Mouse (Mus musculus): ENCODE data around the gene Rps27rt. TPM values are rescaled to one million over a fixed set of nuclear protein-coding genes. Genes with fewer than 3 reads are reported as not detected.
"Not testable (repeated sequence)": the region's sequence is repeated elsewhere in the genome, so short reads cannot be mapped to it uniquely, and the experiment has no call there.

The Rps27rt gene
- polyA plus RNA-seq, 1 experiment from 2014 or later = 169 TPM

DNA sequence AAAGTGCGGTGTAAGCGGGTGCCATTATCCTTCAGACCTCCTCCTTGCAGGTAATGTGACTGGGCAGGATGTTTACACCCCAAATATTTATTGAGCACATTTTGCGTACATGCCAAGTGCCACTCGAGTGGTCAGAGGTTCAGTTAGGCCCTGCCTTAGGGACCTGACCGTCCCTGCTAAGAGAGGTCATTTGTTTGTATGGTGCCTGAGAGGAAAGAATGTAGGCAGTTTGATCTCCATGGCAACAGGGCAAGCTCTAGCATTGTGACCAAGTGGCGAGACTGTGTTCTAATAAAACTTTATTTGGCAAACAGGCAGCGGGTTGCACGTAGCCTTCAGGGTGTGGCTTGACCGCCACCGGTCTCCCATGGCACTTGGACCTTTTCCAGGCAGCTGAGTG, 7.9 kb upstream of the Rps27rt start:
- WGBS = 84% methylated on average over 10 of the region's 10 CpGs
- no peaks in the 10 kb centered on the region for H3K27me3 ChIP-seq (replicated peaks; ENCODE audit: control insufficient read depth, insufficient read depth, low read length)
- H3K27ac ChIP-seq (ENCODE audit: low read length) = no peak overlapping the region
- peaks cover 6% of the 10 kb centered on the region for H3K4me1 ChIP-seq (replicated peaks; ENCODE audit: control insufficient read depth, insufficient read depth, low read length)
- no peak overlapping the region for H3K9ac ChIP-seq (replicated peaks; ENCODE audit: low read depth, low read length)
- H3K4me2 ChIP-seq (ENCODE audit: low read length) = no peak overlapping the region
- no peak for ATAC-seq
- peaks cover 8% of the 10 kb centered on the region; the same call in 1 of the 2 replicates for H3K9me3 ChIP-seq (ENCODE audit: control insufficient read depth, low read length)
- no peak overlapping the region for H3K4me3 ChIP-seq (replicated peaks; ENCODE audit: low read length)
- H3K36me3 ChIP-seq (ENCODE audit: control insufficient read depth, insufficient read depth) = no peaks in the 10 kb centered on the region

DNA sequence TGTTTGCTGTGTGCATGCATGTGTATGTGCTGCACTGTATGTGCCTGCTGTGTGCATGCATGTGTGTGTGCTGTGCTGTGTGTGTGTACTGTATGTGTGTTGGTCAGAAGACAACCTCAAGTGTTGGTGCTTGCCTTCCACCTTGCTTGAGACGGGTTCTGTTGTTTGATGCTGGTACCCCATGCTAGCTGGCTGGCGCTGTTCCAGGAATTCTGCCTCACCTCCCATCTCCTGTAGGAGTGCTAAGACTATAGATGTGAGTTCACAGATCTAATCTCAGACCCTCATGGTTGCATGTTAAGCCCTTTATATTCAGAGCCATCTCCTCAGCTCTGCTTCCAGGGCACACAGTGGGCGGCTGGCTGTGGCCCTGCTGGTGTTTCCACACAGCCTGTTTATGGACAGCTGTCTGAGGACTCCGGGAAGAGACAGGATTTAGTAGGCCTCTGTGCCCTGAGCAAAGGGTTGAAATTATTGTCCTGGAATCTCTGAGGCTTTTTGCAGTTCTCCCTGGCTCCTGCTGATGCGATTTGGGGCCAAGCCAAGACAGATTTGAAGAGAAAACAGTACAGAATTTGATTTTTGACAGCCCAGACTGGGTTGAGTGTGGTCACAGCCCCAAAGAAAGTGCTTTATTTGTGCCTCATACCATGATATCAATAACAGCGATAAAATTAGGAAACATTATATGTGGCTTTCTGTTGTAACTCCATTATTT, 6.2 kb upstream of the Rps27rt start:
- 65% methylated on average over 6 of the region's 6 CpGs for WGBS
- no peak for ATAC-seq
- peak overlapping the region; percentile 47; the same call in 1 of the 2 replicates for H3K27ac ChIP-seq (ENCODE audit: low read length)

DNA sequence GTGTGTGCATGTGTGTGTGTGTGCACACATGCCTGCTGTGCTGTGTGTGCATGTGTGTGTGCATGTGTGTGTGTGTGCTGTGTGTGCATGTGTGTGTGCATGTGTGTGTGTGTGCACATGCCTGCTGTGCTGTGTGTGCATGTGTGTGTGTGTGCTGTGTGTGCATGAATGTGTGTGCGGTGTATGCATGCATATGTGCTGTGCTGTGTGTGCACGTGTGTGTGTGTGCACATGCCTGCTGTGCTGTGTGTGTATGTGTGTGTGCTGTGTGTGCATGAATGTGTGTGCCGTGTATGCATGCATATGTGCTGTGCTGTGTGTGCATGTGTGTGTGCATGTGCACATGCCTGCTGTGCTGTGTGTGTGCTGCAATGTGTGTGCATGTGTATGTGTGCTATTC, 5.5 kb upstream of the Rps27rt start:
- ATAC-seq = no peak
- WGBS = 87% methylated on average over 3 of the region's 3 CpGs
- Histone ChIP-seq H3K9ac (replicated peaks; ENCODE audit: low read depth, low read length) (no peak overlapping the region), H3K4me1 (replicated peaks; ENCODE audit: control insufficient read depth, insufficient read depth, low read length) (peaks cover 8% of the 10 kb centered on the region), H3K27ac (ENCODE audit: low read length) (no peak overlapping the region), H3K4me2 (ENCODE audit: low read length) (no peak overlapping the region), H3K9me3 (ENCODE audit: control insufficient read depth, low read length) (peaks cover 7% of the 10 kb centered on the region; the same call in 1 of the 2 replicates), H3K4me3 (replicated peaks; ENCODE audit: low read length) (no peak overlapping the region), H3K27me3 (replicated peaks; ENCODE audit: control insufficient read depth, insufficient read depth, low read length) (no peaks in the 10 kb centered on the region), H3K36me3 (ENCODE audit: control insufficient read depth, insufficient read depth) (no peaks in the 10 kb centered on the region)

More for the DNA sequence above, 6.2 kb upstream of the Rps27rt start:
- no peaks in the 10 kb centered on the region for H3K36me3 ChIP-seq (ENCODE audit: control insufficient read depth, insufficient read depth)
- no peak overlapping the region for H3K4me3 ChIP-seq (replicated peaks; ENCODE audit: low read length)
- H3K9me3 ChIP-seq (ENCODE audit: control insufficient read depth, low read length) = peaks cover 8% of the 10 kb centered on the region; the same call in 1 of the 2 replicates
- no peak overlapping the region for H3K4me2 ChIP-seq (ENCODE audit: low read length)
- no peak overlapping the region for H3K9ac ChIP-seq (replicated peaks; ENCODE audit: low read depth, low read length)
- peaks cover 6% of the 10 kb centered on the region for H3K4me1 ChIP-seq (replicated peaks; ENCODE audit: control insufficient read depth, insufficient read depth, low read length)
- no peaks in the 10 kb centered on the region for H3K27me3 ChIP-seq (replicated peaks; ENCODE audit: control insufficient read depth, insufficient read depth, low read length)

DNA sequence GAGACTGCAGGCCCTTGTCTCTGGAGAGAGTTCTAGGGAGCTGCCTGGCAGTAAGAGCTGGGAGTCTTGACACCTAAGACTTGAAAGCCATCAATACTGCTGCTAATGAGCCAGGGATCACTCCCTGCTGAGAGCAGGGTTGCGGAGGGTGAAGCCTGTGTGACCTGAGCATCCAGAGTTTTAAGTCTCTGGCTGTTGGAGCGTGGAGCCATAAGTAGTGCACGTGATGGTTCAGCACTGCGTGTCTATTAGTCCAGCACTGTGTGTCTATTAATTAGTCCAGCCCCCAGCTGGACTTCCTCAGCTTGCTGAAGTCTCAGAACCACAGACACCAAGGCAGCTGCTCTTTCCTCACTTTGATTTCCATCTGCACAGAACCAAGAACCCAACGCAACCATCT, 3.8 kb upstream of the Rps27rt start:
- 84% methylated on average over 5 of the region's 5 CpGs for WGBS
- ATAC-seq = no peak
- H3K27ac ChIP-seq (ENCODE audit: low read length) = no peak overlapping the region
- H3K27me3 ChIP-seq (replicated peaks; ENCODE audit: control insufficient read depth, insufficient read depth, low read length) = no peaks in the 10 kb centered on the region
- no peaks in the 10 kb centered on the region for H3K9me3 ChIP-seq (ENCODE audit: control insufficient read depth, low read length)
- no peak overlapping the region for H3K9ac ChIP-seq (replicated peaks; ENCODE audit: low read depth, low read length)
- H3K36me3 ChIP-seq (ENCODE audit: control insufficient read depth, insufficient read depth) = no peaks in the 10 kb centered on the region
- peaks cover 8% of the 10 kb centered on the region for H3K4me1 ChIP-seq (replicated peaks; ENCODE audit: control insufficient read depth, insufficient read depth, low read length)
- no peak overlapping the region for H3K4me3 ChIP-seq (replicated peaks; ENCODE audit: low read length)
- H3K4me2 ChIP-seq (ENCODE audit: low read length) = no peak overlapping the region

DNA sequence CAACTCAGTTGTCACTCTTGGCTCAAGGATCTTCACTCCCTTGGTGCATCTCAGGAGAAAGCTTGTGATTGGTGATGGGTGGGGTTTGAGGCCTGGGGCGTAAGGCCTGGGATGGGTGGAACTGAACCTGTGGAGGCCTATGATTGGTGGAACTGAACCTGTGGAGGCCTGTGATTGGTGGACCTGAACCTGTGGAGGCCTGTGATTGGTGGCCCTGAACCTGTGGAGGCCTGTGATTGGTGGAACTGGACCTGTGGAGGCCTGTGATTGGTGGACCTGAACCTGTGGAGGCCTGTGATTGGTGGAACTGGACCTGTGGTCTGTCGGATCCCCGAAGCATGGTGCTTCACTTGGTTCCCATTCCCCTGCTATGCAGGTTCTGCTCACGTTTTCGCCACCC, 3.2 kb upstream of the Rps27rt start:
- no peaks in the 10 kb centered on the region for H3K36me3 ChIP-seq (ENCODE audit: control insufficient read depth, insufficient read depth)
- H3K27me3 ChIP-seq (replicated peaks; ENCODE audit: control insufficient read depth, insufficient read depth, low read length) = no peaks in the 10 kb centered on the region
- WGBS = 95% methylated on average over 5 of the region's 5 CpGs
- no peak overlapping the region for H3K4me2 ChIP-seq (ENCODE audit: low read length)
- H3K9ac ChIP-seq (replicated peaks; ENCODE audit: low read depth, low read length) = no peak overlapping the region
- H3K27ac ChIP-seq (ENCODE audit: low read length) = no peak overlapping the region
- no peak overlapping the region for H3K4me3 ChIP-seq (replicated peaks; ENCODE audit: low read length)
- peaks cover 8% of the 10 kb centered on the region for H3K4me1 ChIP-seq (replicated peaks; ENCODE audit: control insufficient read depth, insufficient read depth, low read length)
- no peak for ATAC-seq
- no peaks in the 10 kb centered on the region for H3K9me3 ChIP-seq (ENCODE audit: control insufficient read depth, low read length)

DNA sequence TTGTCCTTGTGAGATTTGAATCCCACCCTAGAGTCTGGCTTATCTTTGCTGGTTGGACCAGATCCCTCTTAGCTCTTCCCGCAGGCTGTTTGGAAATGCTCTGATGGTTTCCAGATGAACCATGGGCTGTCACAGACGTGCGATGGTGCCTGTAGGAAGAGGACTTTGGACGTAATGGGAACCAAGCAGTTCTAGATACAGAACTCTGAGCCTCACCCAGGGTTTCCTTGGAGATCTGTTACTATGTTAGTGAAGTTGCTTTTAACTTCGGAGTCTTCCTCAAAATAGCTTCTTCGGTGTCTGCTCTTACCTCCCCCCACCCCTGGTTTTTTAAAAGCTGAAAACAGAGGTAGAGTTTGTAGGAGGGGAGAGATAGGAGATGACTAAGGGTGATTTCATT, 2.6 kb downstream of the Rps27rt start:
- ATAC-seq = no peak
- WGBS = 81% methylated on average over 6 of the region's 6 CpGs
- Histone ChIP-seq H3K9ac (replicated peaks; ENCODE audit: low read depth, low read length) (no peak overlapping the region), H3K9me3 (ENCODE audit: control insufficient read depth, low read length) (no peaks in the 10 kb centered on the region), H3K27me3 (replicated peaks; ENCODE audit: control insufficient read depth, insufficient read depth, low read length) (no peaks in the 10 kb centered on the region), H3K4me3 (replicated peaks; ENCODE audit: low read length) (no peak overlapping the region), H3K36me3 (ENCODE audit: control insufficient read depth, insufficient read depth) (no peaks in the 10 kb centered on the region), H3K27ac (ENCODE audit: low read length) (no peak overlapping the region), H3K4me1 (replicated peaks; ENCODE audit: control insufficient read depth, insufficient read depth, low read length) (peaks cover 19% of the 10 kb centered on the region), H3K4me2 (ENCODE audit: low read length) (no peak overlapping the region)

DNA sequence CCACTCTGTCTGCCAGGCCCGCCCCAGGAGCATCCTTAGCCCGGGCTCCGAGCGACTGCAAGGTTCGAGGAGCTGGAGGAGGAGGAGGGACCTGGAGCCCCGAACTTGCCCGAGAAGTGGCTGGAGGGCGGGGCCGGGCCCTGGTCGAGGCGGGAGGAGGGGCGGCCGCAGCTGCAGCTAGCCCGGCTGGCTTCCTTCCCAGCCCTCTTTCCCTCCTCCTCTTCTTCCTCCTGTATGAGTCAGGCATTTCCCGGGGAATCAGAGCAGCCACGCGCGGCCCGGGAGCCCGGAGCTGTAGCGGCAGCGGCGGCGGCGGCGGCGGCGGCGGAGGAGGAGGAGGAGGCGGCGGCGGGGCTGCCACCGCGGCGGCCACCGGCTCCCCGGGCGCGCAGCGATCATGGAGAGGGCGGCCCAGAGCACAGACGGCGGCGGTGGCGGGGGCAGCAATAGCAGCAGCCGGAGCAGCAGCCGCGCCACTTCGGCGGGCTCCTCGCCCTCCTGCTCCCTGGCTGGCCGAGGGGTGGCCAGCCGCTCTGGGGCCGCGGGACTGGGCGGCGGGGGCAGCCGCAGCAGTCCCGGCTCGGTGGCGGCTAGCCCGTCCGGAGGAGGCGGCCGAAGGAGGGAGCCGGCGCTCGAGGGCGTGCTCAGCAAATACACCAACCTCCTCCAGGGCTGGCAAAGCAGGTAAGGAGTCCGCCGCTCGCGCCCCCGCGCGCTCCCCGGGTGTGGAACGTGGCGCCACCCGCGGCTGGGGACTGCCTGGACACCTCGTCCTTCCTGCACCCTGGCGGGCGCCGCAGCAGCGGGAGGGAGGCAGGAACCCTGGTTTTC, 4.0 kb downstream of the Rps27rt start, which contains the start of gene Osbpl10:
Gene Osbpl10 (plus strand): TSS at position 289 of the 831 bp plus-strand sequence.
- WGBS = under 1% methylated on average over 51 of the region's 86 CpGs
- peak; percentile 84 for ATAC-seq
- peak within 1 kb of the TSS; percentile 80 for H3K4me3 ChIP-seq (replicated peaks; ENCODE audit: low read length)
- H3K27me3 ChIP-seq (replicated peaks; ENCODE audit: control insufficient read depth, insufficient read depth, low read length) = no peaks in the 10 kb centered on the region
- peak within 1 kb of the TSS; percentile 70 for H3K27ac ChIP-seq (ENCODE audit: low read length)
- no peaks in the 10 kb centered on the region for H3K9me3 ChIP-seq (ENCODE audit: control insufficient read depth, low read length)
- H3K9ac ChIP-seq (replicated peaks; ENCODE audit: low read depth, low read length) = peak within 1 kb of the TSS; percentile 86
- peaks cover 19% of the 10 kb centered on the region for H3K4me1 ChIP-seq (replicated peaks; ENCODE audit: control insufficient read depth, insufficient read depth, low read length)
- H3K4me2 ChIP-seq (ENCODE audit: low read length) = peak within 1 kb of the TSS; percentile 94
- no peaks in the 10 kb centered on the region for H3K36me3 ChIP-seq (ENCODE audit: control insufficient read depth, insufficient read depth)

DNA sequence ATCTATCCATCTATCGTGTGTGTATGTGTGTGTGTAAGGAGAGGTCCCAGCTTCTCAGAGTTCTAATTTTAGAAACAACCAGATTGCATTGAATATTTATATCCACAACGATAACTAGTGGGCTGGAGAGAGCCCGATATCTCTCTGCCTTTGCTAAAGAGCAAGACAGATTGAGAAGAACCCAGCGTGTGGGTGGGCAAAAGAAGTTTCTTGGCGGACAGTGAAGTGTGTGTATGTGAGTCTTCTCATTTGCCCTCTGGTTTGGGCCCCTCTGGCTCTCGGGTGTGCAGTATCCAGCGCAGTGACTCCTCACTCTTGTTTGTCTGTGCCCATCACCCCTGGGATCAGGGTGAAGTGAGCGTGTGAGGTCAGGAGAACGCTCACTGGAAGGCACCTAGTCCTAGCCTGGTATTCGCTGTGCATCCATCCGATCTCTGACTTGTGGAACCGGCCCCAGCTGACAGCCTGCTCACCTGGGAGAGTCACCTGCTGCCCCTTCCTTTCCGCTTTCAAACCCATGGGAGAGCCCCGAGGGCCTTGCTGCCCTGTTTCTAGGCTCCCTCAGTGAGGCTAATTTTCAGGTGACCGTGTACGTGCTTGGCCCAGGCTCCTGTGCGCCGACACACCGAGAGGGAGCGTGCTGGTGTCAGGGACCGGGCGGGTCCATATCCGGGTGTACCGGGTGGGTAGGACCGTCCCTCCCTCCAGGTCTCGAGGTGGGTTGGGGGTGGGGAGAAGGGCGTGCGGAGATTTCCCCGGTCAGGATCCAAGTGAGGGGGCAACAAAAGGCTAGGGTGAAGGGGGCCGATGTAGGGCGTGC, 4.9 kb downstream of the Rps27rt start:
- peak overlapping the region; percentile 80 for H3K4me3 ChIP-seq (replicated peaks; ENCODE audit: low read length)
- H3K27ac ChIP-seq (ENCODE audit: low read length) = peak overlapping the region; percentile 70
- peak overlapping the region; percentile 94 for H3K4me2 ChIP-seq (ENCODE audit: low read length)
- no peaks in the 10 kb centered on the region for H3K27me3 ChIP-seq (replicated peaks; ENCODE audit: control insufficient read depth, insufficient read depth, low read length)
- H3K9ac ChIP-seq (replicated peaks; ENCODE audit: low read depth, low read length) = peak overlapping the region; percentile 86
- H3K36me3 ChIP-seq (ENCODE audit: control insufficient read depth, insufficient read depth) = no peaks in the 10 kb centered on the region
- peaks cover 17% of the 10 kb centered on the region for H3K4me1 ChIP-seq (replicated peaks; ENCODE audit: control insufficient read depth, insufficient read depth, low read length)
- no peaks in the 10 kb centered on the region for H3K9me3 ChIP-seq (ENCODE audit: control insufficient read depth, low read length)
- whole genome bisulfite sequencing = 5% methylated on average over 30 of the region's 31 CpGs
- peak; percentile 48 for ATAC-seq

DNA sequence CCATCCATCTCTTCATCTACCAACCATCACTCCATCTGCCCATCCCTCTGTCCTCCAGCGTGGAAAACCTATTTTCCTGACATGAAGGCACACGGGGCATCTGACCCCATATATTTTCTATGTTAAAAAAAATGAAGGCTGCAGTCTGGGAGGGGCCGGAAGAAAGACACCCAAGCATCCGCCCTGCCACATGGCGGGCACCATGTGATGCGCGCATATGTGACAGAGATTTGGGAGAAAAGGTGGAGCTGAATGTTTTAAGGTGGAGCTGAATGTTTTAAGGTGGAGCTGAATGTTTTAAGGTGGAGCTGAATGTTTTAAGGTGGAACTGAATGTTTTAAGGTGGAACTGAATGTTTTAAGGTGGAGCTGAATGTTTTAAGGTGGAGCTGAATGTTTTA, 16.3 kb downstream of the Rps27rt start:
- not testable (repeated sequence) for H3K4me3 ChIP-seq (replicated peaks; ENCODE audit: low read length); H3K4me1 ChIP-seq (replicated peaks; ENCODE audit: control insufficient read depth, insufficient read depth, low read length); H3K27me3 ChIP-seq (replicated peaks; ENCODE audit: control insufficient read depth, insufficient read depth, low read length); ATAC-seq; H3K4me2 ChIP-seq (ENCODE audit: low read length); H3K9me3 ChIP-seq (ENCODE audit: control insufficient read depth, low read length); H3K9ac ChIP-seq (replicated peaks; ENCODE audit: low read depth, low read length); H3K36me3 ChIP-seq (ENCODE audit: control insufficient read depth, insufficient read depth); H3K27ac ChIP-seq (ENCODE audit: low read length)
- 72% methylated on average over 7 of the region's 7 CpGs for WGBS

Measured in forebrain, embryonic 16.5 days (tissue).